Comparison of ENCODE assay signal across 9 mouse cellular contexts in genomic region chrX:170674885-170675876, GRCm38 (mm10). TPM values are rescaled to one million over a fixed set of nuclear protein-coding genes. Genes with fewer than 3 reads are reported as not detected.
DNase-seq lines count a peak whose midpoint lies in the region; ATAC-seq lines count a peak whose summit lies in the region.
"Had no signal": no experiment of that assay in that cellular context is flagged by ENCODE, and none has a peak within 500 bp of the region (broad histone marks: within the 10 kb centered on the region; RNA-seq: fewer than 3 reads in every experiment).

No protein-coding gene starts in this region.

- peak; percentile 25; the same call in 1 of the 2 replicates for ATAC-seq in forebrain, embryonic 14.5 days
- peak; percentile 19; the same call in 1 of the 2 replicates for ATAC-seq in liver, embryonic 15.5 days (ENCODE audit: insufficient read depth)
- ATAC-seq in stomach, embryonic 14.5 days (ENCODE audit: insufficient number of reproducible peaks, insufficient read depth, low FRiP score, low read depth): peak; percentile 39; the same call in 1 of the 2 replicates

- DNase-seq in heart, embryonic 10.5 days (ENCODE audit: low spot score): peak; percentile 74
- no peak for DNase-seq in heart, adult 18-20 months
- peak; percentile 20 for DNase-seq in urinary bladder, adult 2 months (ENCODE audit: low spot score)
- no peak for DNase-seq in urinary bladder, adult 18-20 months (ENCODE audit: low spot score in 2 of 2)
- peak; percentile 54 for DNase-seq in forebrain, embryonic 14.5 days (ENCODE audit: low spot score)
- no peak for DNase-seq in kidney, adult 18-20 months

- H3K27me3 ChIP-seq in heart, embryonic 10.5 days (ENCODE audit: insufficient read depth, poor library complexity, severe bottlenecking): no peaks in the 10 kb centered on the region
- no peaks in the 10 kb centered on the region for H3K27me3 ChIP-seq in forebrain, embryonic 14.5 days (replicated peaks; ENCODE audit: control insufficient read depth, insufficient read depth, low read length)
- no peaks in the 10 kb centered on the region for H3K27me3 ChIP-seq in liver, embryonic 15.5 days
- no peaks in the 10 kb centered on the region for H3K27me3 ChIP-seq in stomach, embryonic 14.5 days (ENCODE audit: control insufficient read depth, insufficient read depth, low read length)

- WGBS in heart, embryonic 10.5 days: 80% methylated on average over 39 of the region's 39 CpGs
- WGBS in forebrain, embryonic 14.5 days: 87% methylated on average over 39 of the region's 39 CpGs
- WGBS in liver, embryonic 15.5 days (ENCODE audit: insufficient replicate concordance): 82% methylated on average over 38 of the region's 39 CpGs
- WGBS in stomach, embryonic 14.5 days: 88% methylated on average over 38 of the region's 39 CpGs

- H3K4me3 ChIP-seq in heart, embryonic 10.5 days: peak overlapping the region; percentile 38; the same call in 1 of the 2 replicates
- no peak overlapping the region; the same call in 1 of the 2 replicates for H3K4me3 ChIP-seq in forebrain, embryonic 14.5 days (ENCODE audit: low read depth, low read length)
- H3K4me3 ChIP-seq in liver, embryonic 15.5 days (replicated peaks): no peak overlapping the region
- H3K4me3 ChIP-seq in stomach, embryonic 14.5 days (ENCODE audit: low read depth, low read length): no peak overlapping the region; the same call in 1 of the 2 replicates

- H3K36me3 ChIP-seq in heart, embryonic 10.5 days: peaks cover 41% of the 10 kb centered on the region
- H3K36me3 ChIP-seq in forebrain, embryonic 14.5 days (ENCODE audit: control insufficient read depth, insufficient read depth, low read length): 0 out of 2 replicates have a peak, but pooled peaks cover 9% of the 10 kb centered on the region
- H3K36me3 ChIP-seq in liver, embryonic 15.5 days (replicated peaks): peaks cover 40% of the 10 kb centered on the region
- H3K36me3 ChIP-seq in stomach, embryonic 14.5 days (ENCODE audit: control insufficient read depth, insufficient read depth, low read length): no peaks in the 10 kb centered on the region

- no peak overlapping the region for H3K4me2 ChIP-seq in forebrain, embryonic 14.5 days (ENCODE audit: low read length)
- no peak overlapping the region for H3K4me2 ChIP-seq in liver, embryonic 15.5 days
- no peak overlapping the region for H3K4me2 ChIP-seq in stomach, embryonic 14.5 days (replicated peaks; ENCODE audit: low read depth, low read length)

- no peaks in the 10 kb centered on the region for H3K4me1 ChIP-seq in heart, embryonic 10.5 days
- H3K4me1 ChIP-seq in forebrain, embryonic 14.5 days (ENCODE audit: control insufficient read depth, insufficient read depth, low read length): no peaks in the 10 kb centered on the region
- H3K4me1 ChIP-seq in liver, embryonic 15.5 days (replicated peaks): no peaks in the 10 kb centered on the region
- no peaks in the 10 kb centered on the region for H3K4me1 ChIP-seq in stomach, embryonic 14.5 days (ENCODE audit: control insufficient read depth, insufficient read depth, low read length)

- no peak overlapping the region for H3K9ac ChIP-seq in forebrain, embryonic 14.5 days (ENCODE audit: low read length)
- H3K9ac ChIP-seq in liver, embryonic 15.5 days: no peak overlapping the region
- H3K9ac ChIP-seq in stomach, embryonic 14.5 days (replicated peaks; ENCODE audit: low read depth, low read length): no peak overlapping the region

- H3K9me3 ChIP-seq in heart, embryonic 10.5 days: peaks cover 54% of the 10 kb centered on the region
- H3K9me3 ChIP-seq in forebrain, embryonic 14.5 days (replicated peaks; ENCODE audit: control insufficient read depth, low read length): peaks cover 47% of the 10 kb centered on the region
- H3K9me3 ChIP-seq in liver, embryonic 15.5 days (replicated peaks): peaks cover 55% of the 10 kb centered on the region
- peaks cover 49% of the 10 kb centered on the region for H3K9me3 ChIP-seq in stomach, embryonic 14.5 days (ENCODE audit: control insufficient read depth, low read depth, low read length)

- H3K27ac ChIP-seq in heart, embryonic 10.5 days: no peak overlapping the region
- H3K27ac ChIP-seq in forebrain, embryonic 14.5 days (ENCODE audit: low read depth, low read length): no peak overlapping the region
- H3K27ac ChIP-seq in liver, embryonic 15.5 days (replicated peaks): no peak overlapping the region
- no peak overlapping the region for H3K27ac ChIP-seq in stomach, embryonic 14.5 days (ENCODE audit: low read length)

RNA-seq across cellular contexts. Expression of gene Asmt, which starts 2.7 kb away (rescaled TPM):
- polyA plus RNA-seq in heart, embryonic 10.5 days (2016; fragmentation: Nextera tagmentation; extraction: Ambion mirVana): not detected in 2 replicates
- not detected for total RNA-seq in heart, adult 18-20 months (2021)
- polyA plus RNA-seq in urinary bladder, adult 2 months (2012; rRNA removed): not detected in 2 replicates
- not detected in 2 replicates for polyA plus RNA-seq in forebrain, embryonic 14.5 days (2014; fragmentation: Nextera tagmentation; extraction: Ambion mirVana)
- polyA plus RNA-seq in liver, embryonic 15.5 days (2015; fragmentation: Nextera tagmentation; extraction: Ambion mirVana): not detected in 2 replicates
- not detected in 2 replicates for polyA plus RNA-seq in stomach, embryonic 14.5 days (2014; fragmentation: Nextera tagmentation; extraction: Ambion mirVana)
- polyA plus RNA-seq: spleen, adult 2 months had no signal

Comparison
In these comparisons a context has a peak if more than half of its experiments do, and no peak if none do; other contexts are left out.
1. DNase-seq: peak in heart, embryonic 10.5 days (single experiment), urinary bladder, adult 2 months (single experiment) and forebrain, embryonic 14.5 days (single experiment); none in heart, adult 18-20 months (0 of 2), urinary bladder, adult 18-20 months (0 of 2) and kidney, adult 18-20 months (single experiment).
2. Peak in every context shown above with its lines, with median percentiles within 50 percentile points of each other: ATAC-seq.